Mouse (Mus musculus) ovary, postnatal 36 days (tissue): ENCODE measurements at regions not wholly inside any gene's neighbourhood (a gene's known extent, or its start where the extent isn't known, plus 50 kb on each side); places are given as distances from the start of the nearest gene placed in this dataset.
"Not testable (repeated sequence)": the region's sequence is repeated elsewhere in the genome, so short reads cannot be mapped to it uniquely, and the experiment has no call there.

Source experiments
- DNase-seq: peaks from one replicate; pipeline ENCODE4 v3.0.0; 2022; ENCODE audit warnings: low spot score, mixed read lengths

GRCm38 (mm10) chr2:55182416-55182815 is 253.4 kb upstream of the Kcnj3 start:
- no peak for DNase-seq

GRCm38 (mm10) chr2:55206891-55207290 is 228.9 kb upstream of the Kcnj3 start:
- no peak for DNase-seq

GRCm38 (mm10) chr2:55208620-55209019 is 227.2 kb upstream of the Kcnj3 start:
- DNase-seq, result no peak

DNA sequence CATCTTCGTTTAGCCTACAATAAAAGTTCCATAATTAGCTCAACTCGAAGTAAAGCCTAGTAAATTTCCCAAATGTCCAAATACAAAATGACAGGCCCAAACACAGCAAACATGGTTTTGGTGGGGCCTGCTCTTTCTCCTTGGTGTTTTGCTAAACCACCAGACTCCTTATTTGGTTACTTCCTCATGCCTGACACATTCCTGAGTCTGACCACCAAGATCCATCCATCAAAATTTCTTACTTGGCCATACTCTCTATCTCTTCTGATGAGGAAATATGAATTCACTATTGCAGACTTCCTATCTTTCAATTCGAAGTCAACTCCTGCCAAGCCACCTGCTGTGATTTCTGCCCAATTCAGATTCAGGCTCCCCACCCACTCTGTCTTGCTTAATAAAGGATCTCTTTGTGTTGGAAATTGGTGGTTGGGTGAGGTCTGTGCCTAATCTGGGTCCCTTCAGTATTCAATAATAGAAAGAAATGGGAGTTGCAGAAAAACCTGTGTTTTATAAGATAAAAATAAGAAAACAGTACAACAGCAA is 225.9 kb upstream of the Kcnj3 start:
- no peak for DNase-seq

DNA sequence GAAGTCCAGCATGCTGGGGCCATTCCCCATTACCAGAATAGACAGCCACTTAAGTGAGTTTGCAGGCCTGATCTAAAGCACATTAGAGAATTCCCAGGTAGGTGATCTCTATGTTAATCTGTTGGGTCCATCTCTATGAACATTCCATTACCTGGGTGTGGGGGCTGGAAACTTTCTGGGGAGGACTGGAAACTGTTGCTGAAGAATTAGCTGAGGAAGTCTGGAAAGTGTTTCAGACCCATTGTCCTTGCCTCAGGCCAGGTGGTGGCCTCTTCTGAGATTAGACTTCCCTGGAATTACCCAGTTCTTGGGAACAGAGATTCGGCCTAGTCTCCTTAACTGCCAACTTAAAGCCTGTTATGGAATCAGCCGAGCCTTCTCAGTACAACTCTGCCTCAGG is 224.5 kb upstream of the Kcnj3 start:
- no peak for DNase-seq

GRCm38 (mm10) chr2:55222046-55222445 is 213.7 kb upstream of the Kcnj3 start:
- no peak for DNase-seq

- not testable (repeated sequence) for DNase-seq
Measured at GRCm38 (mm10) chr2:55222741-55223140, 213.0 kb upstream of the Kcnj3 start.

DNA sequence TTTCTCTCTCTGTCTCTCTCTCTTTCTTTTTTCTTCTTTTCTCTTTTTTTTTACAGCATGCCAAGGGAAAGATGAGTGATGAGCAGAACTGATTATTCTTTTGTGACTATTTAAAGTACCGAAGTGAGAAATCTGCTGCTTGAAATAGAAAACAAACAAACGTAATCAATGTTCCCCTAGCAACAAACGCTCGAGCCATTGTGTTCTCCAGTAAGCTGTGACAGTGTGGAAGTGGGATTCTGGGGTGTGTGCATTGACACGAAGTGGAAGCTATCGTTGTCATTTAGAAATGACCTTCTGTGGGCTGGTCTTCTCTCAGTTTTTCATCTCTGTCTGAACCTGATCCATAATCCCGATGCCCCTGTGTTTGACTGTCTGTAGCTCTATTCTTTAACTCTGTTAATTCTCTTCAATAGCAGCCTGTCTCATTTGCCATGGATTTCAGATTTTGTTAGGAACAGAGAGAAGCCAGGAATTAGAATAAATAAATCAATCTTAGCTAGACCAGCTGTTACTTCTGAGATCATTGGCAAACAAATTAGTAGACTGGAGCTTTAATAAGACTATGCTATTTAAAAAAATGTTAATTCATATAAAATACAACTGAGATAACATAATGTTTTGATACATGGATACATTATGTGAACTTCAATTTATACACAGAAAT is 207.5 kb upstream of the Kcnj3 start:
- no peak for DNase-seq

DNA sequence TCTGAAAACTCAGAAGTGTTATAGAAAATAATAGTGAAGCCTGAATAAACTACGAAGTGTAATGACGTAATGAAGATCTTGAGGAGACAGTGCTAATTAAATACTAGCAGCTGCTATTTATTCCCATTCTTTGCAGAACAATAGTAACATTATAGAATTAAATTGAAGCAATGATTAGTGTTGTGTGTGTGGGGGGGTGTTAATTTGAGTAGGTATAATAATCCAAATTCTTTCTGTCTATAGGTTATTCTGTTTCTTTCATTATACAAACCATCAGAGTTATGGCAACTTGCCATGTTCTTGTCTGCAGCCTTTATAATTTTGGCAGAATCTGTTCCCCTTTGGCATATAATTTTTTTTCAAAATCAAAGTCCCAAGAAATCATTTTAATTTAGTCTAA is 203.9 kb upstream of the Kcnj3 start:
- DNase-seq, result no peak

DNA sequence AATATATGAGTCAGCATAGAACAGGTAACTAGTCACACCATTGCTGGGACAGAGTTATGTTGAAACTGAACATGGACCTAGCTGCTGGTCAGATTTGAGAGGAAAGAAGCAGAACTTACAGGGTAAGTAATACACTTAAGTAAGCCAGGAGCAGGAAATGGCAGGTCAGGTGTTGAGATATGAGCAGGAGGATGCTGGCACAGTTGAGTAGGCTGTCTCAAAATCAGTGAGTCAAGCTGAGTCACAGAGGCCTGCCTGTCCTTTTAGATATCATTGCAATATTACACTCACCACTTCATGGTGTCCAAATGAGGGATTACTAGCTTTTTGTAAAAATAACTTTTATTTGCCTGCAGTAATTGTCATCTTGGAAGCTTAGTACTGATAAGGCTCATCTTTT is 182.6 kb upstream of the Kcnj3 start:
- no peak for DNase-seq

GRCm38 (mm10) chr2:55262721-55263278 is 173.0 kb upstream of the Kcnj3 start:
- no peak for DNase-seq

DNA sequence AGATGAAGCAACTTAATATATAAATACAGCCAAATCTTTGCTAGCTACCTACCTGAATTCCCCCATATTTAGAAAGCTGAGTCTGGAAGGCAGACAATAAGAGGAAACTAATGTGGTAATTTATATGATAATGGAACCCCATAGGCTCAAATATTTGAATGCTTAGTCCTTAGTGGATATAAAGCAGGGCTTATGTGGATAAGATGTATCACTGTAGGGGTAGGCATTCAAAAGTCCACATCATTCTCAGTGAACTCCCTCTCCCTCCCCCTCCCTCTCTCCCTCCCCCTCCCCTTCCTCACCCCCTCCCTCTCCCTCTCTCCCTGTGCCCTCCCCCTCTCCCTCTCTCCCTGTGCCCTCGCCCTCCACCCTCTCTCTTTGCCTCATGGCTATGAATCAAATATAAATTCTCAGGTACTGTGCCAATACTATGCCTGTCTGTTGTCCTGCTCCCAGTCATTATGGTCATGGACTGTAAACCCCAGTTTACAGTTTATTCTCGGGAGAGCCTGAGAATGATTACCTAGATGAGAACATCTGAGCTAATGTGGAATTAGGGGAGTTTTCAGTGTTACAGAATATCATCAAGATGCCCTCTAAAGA is 171.8 kb upstream of the Kcnj3 start:
- DNase-seq, result no peak

DNA sequence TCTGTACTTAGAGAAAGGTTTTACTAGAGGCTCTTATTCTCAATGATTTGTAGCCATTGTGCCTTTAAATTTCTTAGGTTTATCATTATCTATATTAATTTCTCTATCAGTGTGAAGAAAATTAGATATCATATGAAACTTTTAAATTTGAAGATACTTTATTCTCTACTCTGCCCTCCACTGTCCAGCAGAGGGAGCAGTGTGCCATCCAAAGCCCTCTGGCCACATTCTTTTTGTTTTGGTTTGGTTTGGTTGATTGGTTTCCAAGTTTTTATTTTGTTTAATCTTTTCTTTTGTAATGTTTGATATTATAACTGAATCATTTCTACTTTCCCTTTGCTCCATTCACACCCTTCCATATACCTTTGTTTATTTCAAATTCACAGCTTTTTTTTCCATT is 129.4 kb upstream of the Kcnj3 start:
- peak; percentile 5 for DNase-seq

- DNase-seq, result no peak
Measured at GRCm38 (mm10) chr2:55315627-55316026, 120.1 kb upstream of the Kcnj3 start.

- DNase-seq, result not testable (repeated sequence)
Measured at GRCm38 (mm10) chr2:55354061-55354460, 81.7 kb upstream of the Kcnj3 start.
